In the genomic region with DNA sequence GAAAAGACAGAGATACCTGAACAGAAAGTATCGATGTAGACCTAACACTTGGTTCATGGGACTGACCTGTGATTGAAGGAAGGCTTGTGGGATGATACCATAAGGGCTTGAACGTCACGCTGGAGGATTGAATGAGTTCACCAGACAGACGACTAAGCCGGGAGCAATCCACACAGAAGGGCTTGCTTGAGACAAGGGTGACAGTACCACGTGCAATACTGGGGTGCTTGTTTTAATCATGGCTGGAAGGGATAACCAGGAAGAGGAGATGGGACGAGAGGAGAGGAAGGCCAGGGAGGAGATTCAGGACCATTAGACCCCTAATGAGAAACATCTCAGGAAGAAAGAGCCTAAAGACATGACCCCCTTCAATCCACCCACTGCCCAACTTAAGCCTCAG, we compare ENCODE assay signal across 20 mouse cellular contexts. TPM values are rescaled to one million over a fixed set of nuclear protein-coding genes. Genes with fewer than 3 reads are reported as not detected.
DNase-seq lines count a peak whose midpoint lies in the region; TF ChIP-seq lines count a peak whose summit lies in the region.
"Had no signal": no experiment of that assay in that cellular context is flagged by ENCODE, and none has a peak within 500 bp of the region (broad histone marks: within the 10 kb centered on the region; RNA-seq: fewer than 3 reads in every experiment).

No protein-coding gene starts in this region.

- no peaks in the 10 kb centered on the region; the same call in 1 of the 2 replicates for H3K79me2 ChIP-seq in MEL (ENCODE audit: control insufficient read depth, insufficient read depth, low read length, poor library complexity)

- TF ChIP-seq RAD21 in MEL (IDR thresholded peaks at IDR 0.05; ENCODE audit: low read depth, low read length) = no peak

- no peak for TF ChIP-seq CTCF in layer of hippocampus, adult 2 months (conservative IDR thresholded peaks at IDR 0.05)
- no peak for TF ChIP-seq CTCF in testis, adult 2 months (IDR thresholded peaks at IDR 0.05; ENCODE audit: control insufficient read depth, insufficient read depth, insufficient replicate concordance, low read depth, low read length)
- TF ChIP-seq CTCF in MEL (IDR thresholded peaks at IDR 0.05 in 2 of 3, conservative IDR thresholded peaks at IDR 0.05 in 1 of 3; ENCODE audit: control insufficient read depth in 1 of 3, insufficient read depth in 1 of 3, low read depth in 2 of 3, low read length in 3 of 3, poor library complexity in 1 of 3, severe bottlenecking in 1 of 3) = no peak

- H3K9me3 ChIP-seq in MEL (replicated peaks; ENCODE audit: insufficient read depth, low read length) = no peaks in the 10 kb centered on the region
- H3K9me3 ChIP-seq: G1E had no signal

- H3K27ac ChIP-seq in layer of hippocampus, adult 2 months = peak overlapping the region; percentile 43; the same call in 1 of the 2 replicates
- peak overlapping the region; percentile 70 for H3K27ac ChIP-seq in testis, adult 2 months (ENCODE audit: control insufficient read depth, insufficient read depth, low read depth, low read length)
- peak overlapping the region; percentile 65 for H3K27ac ChIP-seq in MEL (ENCODE audit: control insufficient read depth, low read depth, low read length)

- no peak for TF ChIP-seq EP300 in MEL (IDR thresholded peaks at IDR 0.05; ENCODE audit: low read depth in 1 of 2, low read length in 2 of 2)

- no peaks in the 10 kb centered on the region for H3K36me3 ChIP-seq in testis, adult 2 months (ENCODE audit: control insufficient read depth, insufficient read depth, low read length)
- H3K36me3 ChIP-seq in MEL (ENCODE audit: control insufficient read depth in 1 of 2, insufficient read depth in 2 of 2, low read length in 2 of 2) = peaks cover 0 to 20% of the 10 kb centered on the region in 2 experiments; a peak in 2 of 4 replicates
- H3K36me3 ChIP-seq: G1E had no signal

- peak overlapping the region; percentile 42 for H3K9ac ChIP-seq in MEL (ENCODE audit: control insufficient read depth, low read depth, low read length, poor library complexity, severe bottlenecking)

- H3K27me3 ChIP-seq in testis, adult 2 months (ENCODE audit: control insufficient read depth, insufficient read depth, low read length) = no peaks in the 10 kb centered on the region
- H3K27me3 ChIP-seq in MEL (ENCODE audit: control insufficient read depth in 1 of 2, insufficient read depth in 2 of 2, low read length in 2 of 2) = peaks cover 0 to under 1% of the 10 kb centered on the region in 2 experiments; a peak in 1 of 4 replicates
- H3K27me3 ChIP-seq: Patski had no signal

- peaks cover 14% of the 10 kb centered on the region for H3K4me1 ChIP-seq in testis, adult 2 months (ENCODE audit: control insufficient read depth, insufficient read depth, low read length)
- H3K4me1 ChIP-seq in MEL (ENCODE audit: control insufficient read depth in 1 of 2, insufficient read depth in 2 of 2, low read length in 2 of 2) = peaks cover 10 to 30% of the 10 kb centered on the region in 2 experiments

- TF ChIP-seq POLR2A in testis, adult 2 months (IDR thresholded peaks at IDR 0.05; ENCODE audit: control insufficient read depth, low read depth, low read length) = no peak
- no peak for TF ChIP-seq POLR2A in MEL (IDR thresholded peaks at IDR 0.05; ENCODE audit: control insufficient read depth in 1 of 2, insufficient read depth in 1 of 2, low read depth in 1 of 2, low read length in 2 of 2, poor library complexity in 1 of 2)

- no peak for DNase-seq in layer of hippocampus, adult 2 months (ENCODE audit: low spot score in 2 of 2)
- no peak for DNase-seq in layer of hippocampus, adult 11-12 months (ENCODE audit: low spot score)
- DNase-seq in testis, postnatal 10 days (ENCODE audit: low spot score) = no peak
- peak; percentile 55 for DNase-seq in MEL (ENCODE audit: low read depth, low spot score)
- peak; percentile 3 for DNase-seq in testis, postnatal 14 days (ENCODE audit: low spot score)
- no peak for DNase-seq in spleen, postnatal 10 days (ENCODE audit: low spot score in 2 of 2)
- DNase-seq in right cerebral cortex, postnatal 36 days (ENCODE audit: low spot score in 2 of 2) = no peak
- DNase-seq: adrenal gland, adult 2 months; adrenal gland, adult 8-10 months; adrenal gland, postnatal 10 days; adrenal gland, postnatal 14 days; adrenal gland, postnatal 25 days; adrenal gland, postnatal 36 days; B cell, adult 2 months; cerebellum, adult 11 months; cerebellum, adult 11-12 months; cerebellum, adult 18-20 months had no signal

- H3K4me3 ChIP-seq in layer of hippocampus, adult 2 months = no peak overlapping the region
- H3K4me3 ChIP-seq in testis, adult 2 months (ENCODE audit: control insufficient read depth, low read depth, low read length) = no peak overlapping the region
- H3K4me3 ChIP-seq in MEL (ENCODE audit: control insufficient read depth in 1 of 2, insufficient read depth in 1 of 2, low read depth in 2 of 2, low read length in 2 of 2) = peak overlapping the region; percentile 52 to 58

TF ChIP-seq in MEL, 35 proteins besides CTCF, POLR2A, EP300 and RAD21:
- TF ChIP-seq MYC (IDR thresholded peaks at IDR 0.05; ENCODE audit: low read depth, low read length) (peak; percentile 49; the same call in 1 of the 2 replicates), SIN3A (IDR thresholded peaks at IDR 0.05; ENCODE audit: low read length) (peak; percentile 14; the same call in 1 of the 2 replicates), UBTF (IDR thresholded peaks at IDR 0.05; ENCODE audit: borderline replicate concordance, insufficient read depth, low read depth, low read length) (no peak), NELFE (IDR thresholded peaks at IDR 0.05; ENCODE audit: low read depth, low read length) (no peak), TBP (IDR thresholded peaks at IDR 0.05; ENCODE audit: low read depth, low read length) (no peak), MXI1 (IDR thresholded peaks at IDR 0.05; ENCODE audit: low read depth, low read length) (peak; percentile 67), GABPA (IDR thresholded peaks at IDR 0.05; ENCODE audit: low read depth, low read length) (no peak), MAX (IDR thresholded peaks at IDR 0.05; ENCODE audit: low read length) (peak; percentile 74), USF1 (IDR thresholded peaks at IDR 0.05; ENCODE audit: low read depth, low read length) (peak; percentile 18; the same call in 1 of the 2 replicates)
TF ChIP-seq in MEL: peak in this region for 5.

RNA-seq across cellular contexts. Expression of a gene that starts 4.6 kb away (rescaled TPM):
- 10 to 100 TPM; 10.6 to 12.9 TPM for total RNA-seq in layer of hippocampus, adult 2 months (2021)
- polyA plus RNA-seq in testis, adult 2 months (2012; rRNA removed) = 1.1 TPM in 2 replicates
- 2.5 and 2.6 TPM in 2 replicates for total RNA-seq in MEL (2012; rRNA removed)
- polyA plus RNA-seq in MEL (2012; ENCODE audit: insufficient read depth in 1 of 2, insufficient read length in 2 of 2, low read depth in 1 of 2, low replicate concordance in 2 of 2, missing spikeins in 1 of 2) = 1 to 10 TPM in 1 of 2 experiments, not detected in 1; 3.9 TPM
- polyA plus RNA-seq: G1E had no signal

Comparison
In these comparisons a context has a peak if more than half of its experiments do, and no peak if none do; other contexts are left out.
1. DNase-seq: peak in MEL (single experiment) and testis, postnatal 14 days (single experiment); none in layer of hippocampus, adult 2 months (0 of 2), layer of hippocampus, adult 11-12 months (single experiment), testis, postnatal 10 days (single experiment), spleen, postnatal 10 days (0 of 2) and right cerebral cortex, postnatal 36 days (0 of 2).
2. H3K4me3 ChIP-seq: peak in MEL (2 of 2); none in layer of hippocampus, adult 2 months (single experiment) and testis, adult 2 months (single experiment).
3. Peak in every context shown above with its lines, with median percentiles within 50 percentile points of each other: H3K27ac ChIP-seq.